Mouse (Mus musculus) lung, postnatal 0 days (tissue): ENCODE results near the gene Lrit3. TPM values are rescaled to one million over a fixed set of nuclear protein-coding genes. Genes with fewer than 3 reads are reported as not detected.

Source experiments
- ATAC-seq: fragments of 200-750 bp; cut with Nextera tagmentation; 2 replicates; pipeline ENCODE4 v1.8.0; 2017; ENCODE audit warnings: moderate library complexity
- DNase-seq: peaks from one replicate; pipeline ENCODE4 v3.0.0-alpha.2; 2016; ENCODE audit warnings: low spot score
- H3K27ac ChIP-seq: fragments of 300-500 bp; sonication (generic); 2 replicates; pipeline ENCODE4 v1.5.1; 2014; ENCODE audit warnings: antibody characterized with exemption, mild to moderate bottlenecking, low read length, mixed read lengths
- H3K27me3 ChIP-seq: fragments of 300-500 bp; sonication (generic); replicated peaks from 2 replicates; pipeline ENCODE4 v1.6.1; 2014; ENCODE audit warnings: low read length, mixed read lengths; ENCODE audit not compliant: insufficient read depth
- H3K36me3 ChIP-seq: fragments of 300-500 bp; sonication (generic); 2 replicates; pipeline ENCODE4 v1.6.1; 2014; ENCODE audit warnings: low read length, mixed read lengths; ENCODE audit not compliant: insufficient read depth
- H3K4me1 ChIP-seq: fragments of 300-500 bp; sonication (generic); 2 replicates; pipeline ENCODE4 v1.6.1; 2014; ENCODE audit warnings: antibody characterized with exemption, low read depth, low read length, mixed read lengths; ENCODE audit not compliant: insufficient read depth
- H3K4me2 ChIP-seq: fragments of 300-500 bp; sonication (generic); replicated peaks from 2 replicates; pipeline ENCODE4 v1.6.1; 2014; ENCODE audit warnings: low read depth, mild to moderate bottlenecking, low read length, moderate library complexity, mixed read lengths
- H3K4me3 ChIP-seq: fragments of 300-500 bp; sonication (generic); 2 replicates; pipeline ENCODE4 v1.5.1; 2014; ENCODE audit warnings: low read depth, low read length
- H3K9ac ChIP-seq: fragments of 300-500 bp; sonication (generic); replicated peaks from 2 replicates; pipeline ENCODE4 v1.6.1; 2014; ENCODE audit warnings: low read depth, mild to moderate bottlenecking
- H3K9me3 ChIP-seq: fragments of 300-500 bp; sonication (generic); 2 replicates; pipeline ENCODE4 v1.6.1; 2016; ENCODE audit warnings: low read length, mixed read lengths
- CTCF ChIP-seq: IDR thresholded peaks from 2 replicates; pipeline ENCODE4 v1.5.1; 2016; ENCODE audit warnings: antibody characterized with exemption, mild to moderate bottlenecking
- EP300 ChIP-seq: IDR thresholded peaks from 2 replicates; pipeline ENCODE4 v1.6.1; 2016; ENCODE audit warnings: antibody characterized with exemption, mild to moderate bottlenecking, control low read depth
- WGBS: fragments of 180-500 bp; shearing (Covaris S2); extraction: QIAGEN DNeasy Blood & Tissue Kit; methylation state at CpG from one replicate; pipeline ENCODE4 v1.1.7; 2014; 5-methylcytosine and 5-hydroxymethylcytosine counted together
- polyA plus RNA-seq: library from polyadenylated mRNA; unstranded; fragments of >200 nt; fragmentation: Nextera tagmentation; extraction: Ambion mirVana; gene quantifications from 2 replicates; pipeline ENCODE4 v1.2.1, GENCODE M21; 2015

Gene Lrit3
- polyA plus RNA-seq, 1 experiment from 2014 or later, result not detected

DNA sequence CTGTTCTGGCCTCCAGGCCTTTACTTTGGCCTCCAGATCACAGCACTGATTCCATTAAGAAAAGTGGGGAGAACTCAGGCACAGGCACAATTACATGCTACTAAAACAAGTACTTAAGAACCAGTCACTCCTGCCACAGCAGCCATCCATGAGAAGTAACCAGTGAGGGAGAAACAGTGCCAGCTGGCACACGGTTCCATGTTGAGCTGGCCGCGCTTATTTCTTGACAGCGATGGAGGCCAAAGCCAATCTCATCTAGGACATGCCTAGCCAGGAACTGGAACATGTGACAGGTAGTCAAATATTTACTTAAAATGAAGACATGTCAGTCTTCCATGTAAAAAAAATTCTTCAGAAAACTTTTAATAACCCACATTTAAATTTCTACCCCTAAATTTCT, 20.3 kb upstream of the Lrit3 start:
- Histone ChIP-seq H3K9ac (no peak overlapping the region), H3K9me3 (no peaks in the 10 kb centered on the region), H3K36me3 (peaks cover 4% of the 10 kb centered on the region; the same call in 1 of the 2 replicates), H3K4me1 (no peaks in the 10 kb centered on the region), H3K27me3 (no peaks in the 10 kb centered on the region), H3K27ac (no peak overlapping the region), H3K4me3 (no peak overlapping the region), H3K4me2 (no peak overlapping the region)
- TF ChIP-seq EP300 (no peak), CTCF (no peak)
- DNase-seq, result no peak
- WGBS, result 89% methylated on average over 4 of the region's 4 CpGs
- ATAC-seq, result no peak

DNA sequence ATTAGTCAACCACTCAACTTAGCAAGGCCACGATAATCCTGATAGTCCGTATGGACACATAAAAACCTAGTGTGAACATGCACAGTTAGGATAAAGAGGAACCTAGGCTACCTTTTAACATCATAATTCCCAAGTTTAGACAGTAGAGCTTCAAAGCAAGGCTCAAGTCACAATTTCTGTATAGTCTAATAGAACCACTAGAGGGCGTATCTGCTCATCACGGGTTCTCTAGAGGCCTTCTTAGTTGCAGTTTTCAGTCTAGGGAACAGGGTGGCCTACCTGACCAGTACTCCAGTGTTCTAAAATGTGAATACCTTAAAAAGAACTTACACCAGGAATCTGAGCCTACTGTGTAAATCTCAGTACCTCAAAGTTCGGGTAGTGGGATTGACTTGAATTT, 19.5 kb upstream of the Lrit3 start:
- TF ChIP-seq CTCF, result peak; percentile 68
- no peak for TF ChIP-seq EP300
- H3K27ac ChIP-seq, result no peak overlapping the region
- 51% methylated on average over 5 of the region's 5 CpGs for WGBS
- H3K4me2 ChIP-seq, result no peak overlapping the region
- H3K36me3 ChIP-seq, result peaks cover 4% of the 10 kb centered on the region; the same call in 1 of the 2 replicates
- no peaks in the 10 kb centered on the region for H3K4me1 ChIP-seq
- H3K4me3 ChIP-seq, result no peak overlapping the region
- ATAC-seq (peak; percentile 37; the same call in 1 of the 2 replicates), DNase-seq (peak; percentile 75)
- H3K9ac ChIP-seq, result no peak overlapping the region
- H3K27me3 ChIP-seq, result no peaks in the 10 kb centered on the region
- no peaks in the 10 kb centered on the region for H3K9me3 ChIP-seq

DNA sequence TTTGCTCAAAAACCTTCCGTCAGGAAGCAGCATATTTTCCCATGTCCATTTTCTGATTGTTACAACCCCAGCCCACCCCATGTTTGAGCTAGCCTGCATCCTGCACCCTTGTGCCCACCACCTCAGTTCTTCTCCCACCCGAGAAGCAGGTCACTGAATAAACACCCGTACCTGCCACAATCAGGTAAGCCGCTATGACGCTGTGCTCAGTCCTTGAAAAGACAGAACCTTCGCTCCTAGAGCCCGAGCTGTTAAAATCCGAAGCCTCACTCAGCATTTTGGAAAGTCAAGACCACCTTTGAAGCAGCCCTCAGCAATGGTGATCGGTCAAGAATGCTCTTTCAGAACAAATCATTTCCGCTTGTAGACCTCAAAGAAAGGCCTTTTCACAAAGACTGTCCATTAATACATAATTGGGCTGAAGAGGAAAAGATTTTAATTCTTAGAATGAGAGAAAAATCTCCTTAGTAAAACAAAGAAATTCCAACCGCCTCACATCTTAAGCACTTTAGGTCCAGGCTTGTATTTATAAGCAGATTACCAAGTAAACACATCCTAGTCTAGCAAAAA, 18.5 kb upstream of the Lrit3 start, which contains the start of gene Rrh:
Gene Rrh (minus strand): TSS at position 382 of the 570 bp plus-strand sequence.
- DNase-seq, result no peak
- 91% methylated on average over 11 of the region's 11 CpGs for WGBS
- TF ChIP-seq CTCF, result no peak
- TF ChIP-seq EP300, result no peak
- no peak within 1 kb of the TSS for H3K9ac ChIP-seq
- H3K9me3 ChIP-seq, result no peaks in the 10 kb centered on the region
- H3K36me3 ChIP-seq, result peaks cover 4% of the 10 kb centered on the region; the same call in 1 of the 2 replicates
- H3K4me3 ChIP-seq, result no peak within 1 kb of the TSS
- H3K27me3 ChIP-seq, result no peaks in the 10 kb centered on the region
- ATAC-seq, result no peak
- no peak within 1 kb of the TSS for H3K27ac ChIP-seq
- H3K4me1 ChIP-seq, result no peaks in the 10 kb centered on the region
- no peak within 1 kb of the TSS for H3K4me2 ChIP-seq

DNA sequence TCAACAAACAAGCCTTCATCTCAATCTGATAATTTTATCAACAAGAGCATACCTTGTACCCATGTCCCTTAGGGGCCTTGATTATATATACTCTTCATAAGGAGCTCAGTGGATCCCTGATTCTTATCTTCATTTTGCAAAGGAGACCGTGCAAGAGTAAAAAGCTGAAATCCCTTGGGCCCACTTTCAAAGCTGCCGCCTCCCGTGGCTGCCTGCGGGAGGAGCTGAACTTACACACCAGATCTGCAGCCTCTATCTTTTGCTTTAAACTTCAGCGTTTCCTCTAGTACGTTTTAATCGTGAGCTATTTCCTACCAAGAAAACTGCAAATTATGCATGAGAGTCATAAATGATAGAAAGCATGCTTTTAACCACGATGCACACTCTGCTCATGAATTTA, 17.9 kb upstream of the Lrit3 start:
- Histone ChIP-seq H3K4me2 (no peak overlapping the region), H3K9ac (no peak overlapping the region), H3K4me3 (no peak overlapping the region), H3K9me3 (no peaks in the 10 kb centered on the region), H3K36me3 (peaks cover 4% of the 10 kb centered on the region; the same call in 1 of the 2 replicates), H3K4me1 (no peaks in the 10 kb centered on the region), H3K27ac (no peak overlapping the region), H3K27me3 (no peaks in the 10 kb centered on the region)
- TF ChIP-seq CTCF, result no peak
- WGBS, result 81% methylated on average over 8 of the region's 8 CpGs
- ATAC-seq, result no peak
- DNase-seq, result no peak

DNA sequence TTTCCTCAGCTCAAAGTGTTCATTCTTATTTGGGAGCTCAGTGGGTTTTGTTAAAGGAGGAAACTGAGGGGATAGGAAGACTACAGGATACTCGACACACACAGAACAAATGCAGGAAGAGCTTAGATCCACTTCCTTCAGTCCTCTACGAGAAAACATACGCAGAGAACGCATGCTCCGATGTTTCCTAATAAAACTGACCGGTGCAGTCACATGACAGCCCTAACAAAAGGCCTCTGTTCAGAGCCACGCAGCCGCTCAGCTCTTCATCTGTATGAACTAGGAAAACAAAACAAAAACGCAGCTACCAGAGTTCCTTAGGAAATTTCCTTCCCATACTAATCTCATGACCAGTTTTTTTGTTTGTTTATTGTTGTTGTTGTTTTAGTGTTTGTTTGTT, 17.0 kb upstream of the Lrit3 start:
- ATAC-seq, result peak; percentile 44
- DNase-seq, result no peak
- H3K4me3 ChIP-seq, result no peak overlapping the region
- TF ChIP-seq EP300 (0 out of 2 replicates have a peak, but pooled peaks have one; percentile 6), CTCF (no peak)
- H3K27ac ChIP-seq, result no peak overlapping the region
- H3K27me3 ChIP-seq, result no peaks in the 10 kb centered on the region
- H3K9me3 ChIP-seq, result no peaks in the 10 kb centered on the region
- peaks cover 4% of the 10 kb centered on the region; the same call in 1 of the 2 replicates for H3K36me3 ChIP-seq
- H3K4me2 ChIP-seq, result no peak overlapping the region
- 41% methylated on average over 9 of the region's 9 CpGs for WGBS
- no peak overlapping the region for H3K9ac ChIP-seq
- H3K4me1 ChIP-seq, result no peaks in the 10 kb centered on the region

DNA sequence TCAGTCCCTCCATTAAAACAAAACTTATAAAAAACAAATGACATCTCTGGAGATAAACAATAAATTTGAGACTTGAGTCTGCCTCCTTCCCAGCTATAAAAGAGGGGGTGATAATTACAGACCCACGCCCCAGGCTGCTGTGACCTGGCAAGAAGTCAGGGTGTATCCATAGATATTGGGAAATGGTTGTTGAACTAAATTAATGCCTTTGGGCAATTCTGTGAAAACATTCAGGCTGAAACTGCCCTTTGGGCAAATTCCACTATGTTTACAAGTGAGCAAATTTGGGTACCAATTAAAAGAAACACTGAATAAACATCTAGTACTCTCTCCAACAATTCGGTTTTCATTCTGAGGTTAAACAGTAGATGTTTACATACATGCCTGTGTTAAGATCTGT, 4.8 kb downstream of the Lrit3 start:
- H3K4me3 ChIP-seq, result no peak overlapping the region
- DNase-seq, result no peak
- ATAC-seq, result no peak
- no peaks in the 10 kb centered on the region for H3K4me1 ChIP-seq
- no peaks in the 10 kb centered on the region for H3K36me3 ChIP-seq
- no peak overlapping the region for H3K4me2 ChIP-seq
- WGBS, result 49% methylated on average over 2 of the region's 2 CpGs
- no peaks in the 10 kb centered on the region for H3K9me3 ChIP-seq
- no peak overlapping the region for H3K9ac ChIP-seq
- H3K27me3 ChIP-seq, result no peaks in the 10 kb centered on the region
- no peak for TF ChIP-seq EP300
- TF ChIP-seq CTCF, result no peak
- H3K27ac ChIP-seq, result no peak overlapping the region
